Mouse (Mus musculus) gastrocnemius, adult 8-10 months (tissue): ENCODE data around the gene Vps39. TPM values are rescaled to one million over a fixed set of nuclear protein-coding genes. Genes with fewer than 3 reads are reported as not detected.

ENCODE experiments used
- DNase-seq, 2 experiments: peaks; one replicate each; pipeline ENCODE4 v3.0.0; 2022; ENCODE audit warnings: low spot score in 2 of 2
- total RNA-seq, 4 experiments: library from RNA; stranded (reverse); gene quantifications; 2 replicates each; pipeline ENCODE4 v1.2.4; 2022

Gene Vps39
- 10 to 100 TPM; 19.9 to 26.3 (median 22.9) TPM for total RNA-seq

DNA sequence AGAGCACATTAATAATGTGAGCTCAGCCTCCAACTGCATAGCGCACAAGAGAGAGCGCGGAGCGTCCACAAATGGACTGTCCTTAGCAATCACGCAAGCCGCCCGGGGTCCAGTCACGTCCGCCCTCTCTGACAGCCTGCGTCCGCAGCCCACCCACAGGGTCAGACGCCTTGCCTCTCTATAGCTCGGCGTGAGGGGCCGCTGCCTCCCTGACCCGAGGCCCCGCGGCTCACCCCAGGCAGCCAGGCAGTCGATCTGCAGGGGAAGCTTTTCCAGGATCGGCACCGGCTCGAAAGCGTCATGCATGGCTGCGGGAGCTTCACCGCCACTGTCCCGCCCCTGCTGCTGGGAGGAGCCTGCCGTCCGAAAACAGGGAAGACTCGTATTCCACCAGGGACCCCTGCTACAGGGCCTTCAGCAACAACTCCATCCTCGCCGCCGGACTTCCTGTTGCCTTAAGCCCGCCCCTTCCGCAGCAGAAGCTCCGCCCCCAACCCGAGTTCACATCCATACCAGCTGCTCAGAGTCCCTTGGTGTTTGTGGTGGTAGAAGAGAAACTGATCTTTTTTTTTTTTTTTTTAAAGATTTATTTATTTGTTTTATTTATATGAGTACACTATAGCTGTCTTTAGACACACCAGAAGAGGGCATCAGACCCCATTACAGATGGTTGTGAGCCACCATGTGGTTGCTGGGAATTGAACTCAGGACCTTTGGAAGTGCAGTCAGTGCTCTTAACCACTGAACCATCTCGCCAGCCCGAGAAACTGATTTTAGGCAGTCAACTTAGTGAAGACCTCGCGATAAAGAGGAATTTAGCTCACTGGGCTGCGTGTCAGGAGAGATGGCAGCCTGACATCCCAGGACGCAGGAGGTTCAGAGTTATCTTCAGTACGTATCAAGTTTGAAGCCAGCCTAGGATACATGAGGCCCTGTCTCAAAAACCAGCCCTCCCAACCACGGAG lies at the start of gene Vps39:
Gene Vps39 (minus strand): TSS at position 456 of the 965 bp plus-strand sequence.
- DNase-seq: peak; percentile 79 to 84

- no peak for DNase-seq
Measured at GRCm38 (mm10) chr2:120397951-120398350, 45.0 kb upstream of the Vps39 start.

GRCm38 (mm10) chr2:120392406-120392805 lies 39.5 kb upstream of the Vps39 start:
- no peak for DNase-seq

GRCm38 (mm10) chr2:120390934-120391333 lies 38.0 kb upstream of the Vps39 start:
- no peak for DNase-seq

DNA sequence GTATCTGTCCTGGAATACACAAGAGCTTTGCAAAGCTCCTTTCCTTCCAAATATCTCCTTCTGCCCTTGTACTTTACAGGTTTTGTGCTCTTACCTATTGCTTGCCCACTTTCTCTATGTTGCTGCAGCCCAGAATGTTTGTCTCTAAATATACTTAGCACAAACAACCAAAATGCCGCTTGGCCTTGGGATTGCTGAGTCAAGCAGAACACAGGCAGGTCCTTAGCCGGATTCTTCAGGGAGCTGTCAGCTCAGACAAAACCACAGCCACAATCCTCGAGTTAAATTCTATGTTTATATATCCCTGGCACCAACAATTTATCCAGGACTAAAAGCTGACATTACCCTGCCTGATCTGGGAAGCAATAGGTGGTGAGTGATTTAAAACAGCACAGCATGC lies 36.4 kb upstream of the Vps39 start:
- DNase-seq: no peak

GRCm38 (mm10) chr2:120387291-120387690 lies 34.4 kb upstream of the Vps39 start:
- DNase-seq: no peak

GRCm38 (mm10) chr2:120386264-120386663 lies 33.3 kb upstream of the Vps39 start:
- no peak for DNase-seq

DNA sequence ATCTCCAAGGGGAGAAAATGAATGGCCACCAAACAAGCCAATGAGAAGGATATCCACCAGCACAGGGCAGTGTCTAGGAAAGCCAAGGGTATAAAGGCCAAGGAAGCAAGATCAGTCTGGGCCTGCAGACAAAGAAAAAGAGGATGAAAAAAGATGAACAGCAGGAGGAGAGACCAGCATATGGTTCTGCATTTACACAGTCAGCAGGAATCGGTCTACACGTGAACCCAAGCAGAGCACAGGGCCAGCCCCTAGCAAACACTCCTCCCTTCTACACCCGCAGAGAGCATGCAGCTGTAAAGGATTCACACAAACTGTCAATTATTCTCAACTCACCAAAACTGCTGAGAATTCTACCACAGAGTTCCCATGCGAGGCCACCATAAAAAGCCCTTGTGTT lies 20.9 kb upstream of the Vps39 start:
- no peak for DNase-seq

GRCm38 (mm10) chr2:120367416-120368207 lies 14.7 kb upstream of the Vps39 start:
- no peak for DNase-seq

DNA sequence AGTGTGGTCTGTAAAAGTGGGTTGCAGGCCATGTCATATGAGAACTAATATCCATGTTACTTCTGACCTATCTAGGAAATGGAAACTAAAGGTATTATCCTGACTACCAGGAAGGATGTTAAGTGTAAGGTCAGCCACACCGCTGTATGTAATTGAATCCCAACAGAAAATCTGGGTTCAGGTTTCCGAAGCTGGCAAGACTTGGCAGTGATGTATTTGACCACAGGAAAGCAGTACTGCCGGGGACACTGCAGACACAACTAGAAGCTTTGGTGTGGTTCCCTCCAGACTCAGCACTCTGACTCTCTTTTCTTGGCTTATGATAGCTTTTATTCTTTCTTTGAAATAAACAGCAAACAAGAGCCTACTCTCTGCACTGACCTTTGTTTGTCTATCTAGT lies 13.6 kb upstream of the Vps39 start:
- DNase-seq: peak in 1 of 2 experiments; percentile 31

GRCm38 (mm10) chr2:120360425-120360824 lies 7.5 kb upstream of the Vps39 start:
- no peak for DNase-seq

DNA sequence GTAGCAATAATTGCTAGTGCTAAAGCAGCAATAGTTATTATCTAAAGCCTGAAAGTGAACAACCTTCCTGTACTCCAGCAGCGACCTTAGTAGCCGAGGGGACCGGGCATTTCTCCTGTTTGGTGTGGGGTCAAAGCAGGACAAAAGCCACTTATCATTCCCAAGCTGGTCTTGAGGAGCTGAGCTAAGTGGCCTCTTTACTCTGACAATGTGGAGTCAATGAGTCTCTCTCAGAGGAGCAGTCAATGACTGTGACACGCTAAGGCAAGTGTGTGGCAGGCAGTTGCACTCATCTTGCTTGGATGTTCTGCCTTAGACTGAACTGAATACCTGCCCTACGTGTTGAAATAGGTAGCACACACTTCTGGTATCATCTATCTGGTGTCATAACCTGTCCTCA lies 1.6 kb downstream of the Vps39 start:
- no peak for DNase-seq

DNA sequence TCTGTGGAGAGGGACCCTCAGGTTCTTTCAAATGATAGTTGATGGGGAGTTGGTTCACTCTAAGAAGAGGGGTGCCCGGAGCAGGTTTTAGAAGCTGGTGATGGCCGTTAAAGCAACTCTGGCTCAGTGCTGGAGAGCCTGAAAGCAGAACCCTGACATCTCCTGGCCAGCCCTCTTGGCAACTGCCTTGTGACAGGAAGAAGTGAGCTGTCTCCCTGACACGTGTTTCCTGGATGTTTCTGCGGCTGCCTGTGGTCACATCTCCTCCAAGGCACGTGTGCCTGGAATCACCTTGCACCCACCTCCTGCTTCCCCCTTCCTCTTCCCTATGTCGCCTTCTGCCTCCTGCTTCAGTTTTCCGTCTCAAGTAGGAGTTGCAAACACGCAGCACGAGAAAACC lies 4.8 kb downstream of the Vps39 start:
- no peak for DNase-seq

GRCm38 (mm10) chr2:120341741-120342140 lies 11.2 kb downstream of the Vps39 start:
- no peak for DNase-seq

GRCm38 (mm10) chr2:120337886-120338285 lies 15.1 kb downstream of the Vps39 start:
- DNase-seq: no peak

DNA sequence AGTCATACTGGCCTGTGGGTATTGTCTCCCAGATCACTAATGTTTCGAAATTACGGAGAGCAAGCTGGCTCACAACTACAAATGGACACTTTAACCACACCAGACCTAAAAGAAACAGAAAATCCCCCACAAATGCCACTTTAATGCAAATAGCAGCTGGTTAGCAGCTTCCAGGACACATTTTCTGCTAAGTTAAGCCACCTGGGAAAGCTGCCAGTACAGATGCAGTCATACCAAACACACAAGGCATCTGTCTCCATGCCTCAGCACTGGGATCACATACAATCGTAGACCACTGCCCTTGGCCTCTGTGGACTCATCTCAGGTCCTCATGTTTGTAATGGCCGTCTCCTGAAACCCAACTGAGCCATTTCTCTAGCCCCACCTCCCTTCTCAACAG lies 21.4 kb downstream of the Vps39 start:
- DNase-seq: no peak

GRCm38 (mm10) chr2:120315077-120315476 lies 37.9 kb downstream of the Vps39 start:
- no peak for DNase-seq

DNA sequence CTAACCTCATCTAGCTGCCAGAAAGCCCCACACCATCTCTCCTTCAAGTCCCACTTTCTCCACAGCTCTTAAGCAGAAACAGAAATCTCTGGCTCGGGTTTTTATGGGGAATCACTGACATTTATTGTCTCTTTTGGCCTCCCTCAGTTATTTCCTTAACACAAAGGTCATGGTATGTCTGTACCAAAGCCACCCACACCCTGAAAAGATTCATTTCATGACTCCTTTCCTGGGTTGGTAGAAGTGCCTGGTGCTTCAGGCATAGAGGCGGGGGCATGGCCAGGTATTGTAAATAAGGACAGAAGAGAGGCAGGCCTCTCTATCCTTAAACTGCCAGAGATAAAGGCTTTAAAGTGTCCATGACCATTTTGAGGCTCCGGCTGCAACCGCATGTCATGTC lies 38.5 kb downstream of the Vps39 start:
- no peak for DNase-seq

- DNase-seq: no peak
Measured at GRCm38 (mm10) chr2:120313976-120314375, 39.0 kb downstream of the Vps39 start, which contains the start of gene Pla2g4f. Gene Pla2g4f (minus strand): TSS chr2:120314165.

DNA sequence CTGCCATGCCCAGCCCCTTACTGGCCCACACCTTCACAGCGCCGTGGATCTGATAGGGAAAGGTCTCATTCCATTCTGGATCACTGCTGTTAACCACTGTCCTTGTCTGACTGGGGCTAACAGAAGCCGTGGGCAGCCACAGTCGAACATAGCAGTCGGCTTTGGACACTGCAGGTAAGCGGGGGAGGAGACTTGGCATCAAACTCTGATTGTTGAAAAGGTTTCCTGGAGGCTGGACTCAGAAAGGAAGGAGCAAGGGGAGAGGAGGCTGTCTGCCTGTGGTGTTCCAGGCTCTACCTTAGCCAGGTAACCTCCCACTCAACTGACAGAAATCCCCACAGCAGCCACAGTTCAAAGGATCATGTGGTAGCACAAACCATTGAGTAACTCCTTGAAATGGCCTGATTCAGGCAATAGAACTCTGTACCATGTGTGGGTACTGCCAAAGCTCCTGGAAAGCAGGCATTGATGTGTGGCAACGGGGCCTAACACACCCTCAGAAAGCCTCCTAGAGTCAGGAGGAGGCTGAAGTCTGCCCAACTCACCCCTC lies 40.6 kb downstream of the Vps39 start:
- DNase-seq: no peak

- no peak for DNase-seq
Measured at GRCm38 (mm10) chr2:120304113-120304512, 48.8 kb downstream of the Vps39 start.

DNA sequence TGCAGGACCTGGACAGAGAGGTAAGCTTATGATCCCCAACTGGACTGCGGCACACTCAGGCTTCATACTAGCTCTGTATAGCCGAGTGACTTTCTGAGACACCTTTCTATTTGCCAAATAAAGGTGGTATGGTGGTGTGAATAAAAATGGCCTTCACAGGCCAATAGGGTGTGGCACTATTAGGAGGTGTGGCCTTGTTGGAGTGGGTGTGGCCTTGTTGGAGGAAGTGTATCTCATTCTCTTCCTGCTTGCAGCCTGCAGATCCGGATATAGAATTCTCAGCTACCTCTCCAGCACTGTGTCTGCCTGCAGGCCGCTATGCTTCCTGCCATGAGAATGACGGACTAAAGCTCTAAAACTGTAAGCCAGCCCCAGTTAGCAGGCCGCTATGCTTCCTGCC lies 51.9 kb downstream of the Vps39 start:
- DNase-seq: no peak
